Mouse (Mus musculus): ENCODE measurements around the gene Kalrn. TPM values are rescaled to one million over a fixed set of nuclear protein-coding genes. Genes with fewer than 3 reads are reported as not detected.
"Not testable (repeated sequence)": the region's sequence is repeated elsewhere in the genome, so short reads cannot be mapped to it uniquely, and the experiment has no call there.

Gene Kalrn
- total RNA-seq, 2 experiments from 2014 or later, result 1.1 TPM; not detected in 1

DNA sequence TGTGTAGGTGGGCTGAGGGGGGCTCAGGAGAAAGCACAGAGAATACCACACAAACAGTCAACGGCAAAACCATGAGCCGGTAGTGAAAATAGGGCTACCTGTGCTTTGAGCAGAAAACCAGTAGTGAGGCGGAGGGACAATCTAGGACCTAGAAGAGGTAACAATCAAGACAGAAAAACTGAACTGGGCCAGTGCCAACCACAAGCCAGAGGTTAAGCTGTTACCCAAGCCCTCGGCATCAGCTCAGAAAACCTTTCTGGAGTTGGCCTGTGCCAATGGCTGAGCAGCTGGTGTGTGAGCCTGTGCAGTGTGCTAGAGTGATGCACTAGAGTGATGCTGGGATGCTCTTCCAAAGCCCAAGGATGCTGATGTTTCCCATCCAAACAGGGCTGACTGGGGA is 248.2 kb downstream of the Kalrn start:
- no peak for ATAC-seq (replicated peaks; ENCODE audit: low FRiP score, poor library complexity, severe bottlenecking)

DNA sequence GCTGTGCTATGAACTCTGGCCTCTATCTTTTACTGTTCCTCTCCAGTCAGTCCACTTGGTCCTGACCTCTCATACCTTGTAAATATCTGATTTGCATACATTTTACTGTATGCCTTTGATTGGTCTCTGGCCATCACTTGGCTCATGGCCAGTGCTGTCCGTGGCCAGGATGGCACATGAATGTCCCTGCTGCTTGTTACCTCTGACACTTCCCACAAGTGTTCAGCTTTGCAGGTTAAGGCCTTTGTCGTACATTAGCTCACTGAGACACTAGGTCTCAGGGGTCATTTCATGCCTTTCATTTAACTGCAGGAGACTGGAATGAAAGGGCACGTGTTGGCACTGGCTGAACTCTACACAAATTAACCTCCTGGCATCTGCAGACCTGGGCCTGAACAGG is 248.6 kb downstream of the Kalrn start:
- no peak for ATAC-seq (replicated peaks; ENCODE audit: low FRiP score, poor library complexity, severe bottlenecking)

DNA sequence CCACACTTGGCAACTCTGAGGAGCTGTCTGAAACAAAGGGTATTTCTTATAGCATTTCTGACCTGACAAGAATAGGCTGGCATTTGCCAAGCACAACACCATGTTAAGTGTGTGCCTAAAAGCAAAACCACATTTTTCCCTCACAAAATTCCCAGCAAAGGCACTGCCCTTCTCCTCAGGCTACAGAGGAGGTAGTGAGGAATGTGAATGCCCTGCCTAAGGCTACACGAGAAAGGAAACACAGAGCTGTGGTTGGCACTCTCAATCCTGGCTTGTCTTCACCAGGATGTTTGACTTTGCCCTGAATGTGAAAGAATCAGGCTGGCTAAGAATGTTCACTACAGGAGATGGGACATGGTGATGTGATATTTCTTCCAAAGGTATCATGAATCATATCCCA is 249.8 kb downstream of the Kalrn start:
- no peak for ATAC-seq (replicated peaks; ENCODE audit: low FRiP score, poor library complexity, severe bottlenecking)

DNA sequence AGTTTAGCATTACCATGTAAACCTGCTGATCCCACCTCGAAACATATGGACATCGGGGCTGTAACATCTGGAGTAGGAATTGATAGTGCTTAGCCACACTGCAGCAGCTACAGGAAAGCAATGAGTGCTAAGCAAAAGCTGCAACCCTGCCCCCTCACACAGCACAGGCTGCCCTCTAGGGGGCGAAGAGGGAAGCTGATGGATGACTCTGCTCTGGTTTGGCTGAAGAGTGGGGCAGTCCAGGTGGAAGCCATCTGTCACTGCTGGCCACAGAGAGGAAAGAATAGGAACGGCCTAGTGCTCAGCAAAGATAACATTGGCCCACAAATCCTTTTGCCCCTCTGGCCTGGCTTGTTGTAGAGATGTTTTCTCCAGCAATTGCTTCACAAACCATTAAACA is 250.8 kb downstream of the Kalrn start:
- no peak for ATAC-seq (replicated peaks; ENCODE audit: low FRiP score, poor library complexity, severe bottlenecking)

- ATAC-seq (replicated peaks; ENCODE audit: low FRiP score, poor library complexity, severe bottlenecking), result no peak
Measured at GRCm38 (mm10) chr16:34321066-34321790, 252.1 kb downstream of the Kalrn start.

GRCm38 (mm10) chr16:34320023-34320800 is 253.1 kb downstream of the Kalrn start:
- no peak for ATAC-seq (replicated peaks; ENCODE audit: low FRiP score, poor library complexity, severe bottlenecking)

DNA sequence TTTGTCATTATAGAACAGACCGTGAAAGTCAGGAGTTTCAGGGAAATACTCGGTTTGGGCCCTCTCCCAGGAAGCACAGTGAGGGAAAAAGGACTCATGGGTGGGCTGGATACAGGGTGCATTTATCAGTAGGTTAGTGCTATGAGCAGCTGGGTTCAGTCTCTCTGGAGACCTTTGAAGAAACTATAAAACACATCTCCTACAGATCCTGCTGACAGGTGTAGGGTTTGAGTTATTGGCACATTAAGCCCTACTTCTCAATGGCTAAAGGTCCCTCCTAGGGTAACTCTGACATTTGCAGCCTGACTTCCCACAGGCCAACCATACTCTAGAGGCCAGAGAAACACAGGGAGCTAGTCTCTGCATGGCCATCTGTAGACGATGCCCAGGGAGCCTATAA is 256.2 kb downstream of the Kalrn start:
- ATAC-seq (replicated peaks; ENCODE audit: low FRiP score, poor library complexity, severe bottlenecking), result no peak

DNA sequence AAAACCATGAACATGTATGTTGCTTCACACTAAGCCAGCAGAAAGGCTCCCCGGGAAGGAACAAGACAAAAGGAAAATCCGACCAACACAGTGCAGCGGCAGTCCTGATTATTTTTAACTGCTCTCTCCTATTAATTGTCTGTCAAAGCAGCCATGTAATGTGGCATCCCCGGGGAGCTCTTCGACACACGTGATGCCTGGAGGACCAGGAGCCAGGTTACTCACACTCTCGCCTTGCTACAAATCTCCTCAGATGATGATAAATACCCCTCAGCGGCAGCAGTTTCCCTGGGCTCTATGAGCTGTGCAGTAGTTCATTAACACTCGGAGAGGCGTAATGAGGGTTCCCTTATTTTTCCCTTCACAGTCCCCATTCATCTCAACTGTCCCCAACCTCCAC is 257.1 kb downstream of the Kalrn start:
- ATAC-seq (replicated peaks; ENCODE audit: low FRiP score, poor library complexity, severe bottlenecking), result no peak

- no peak for ATAC-seq (replicated peaks; ENCODE audit: low FRiP score, poor library complexity, severe bottlenecking)
Measured at GRCm38 (mm10) chr16:34314071-34314470, 259.3 kb downstream of the Kalrn start.

- no peak for ATAC-seq (replicated peaks; ENCODE audit: low FRiP score, poor library complexity, severe bottlenecking)
Measured at GRCm38 (mm10) chr16:34311577-34311976, 261.8 kb downstream of the Kalrn start.

- no peak for ATAC-seq (replicated peaks; ENCODE audit: low FRiP score, poor library complexity, severe bottlenecking)
Measured at GRCm38 (mm10) chr16:34310363-34310762, 263.0 kb downstream of the Kalrn start.

DNA sequence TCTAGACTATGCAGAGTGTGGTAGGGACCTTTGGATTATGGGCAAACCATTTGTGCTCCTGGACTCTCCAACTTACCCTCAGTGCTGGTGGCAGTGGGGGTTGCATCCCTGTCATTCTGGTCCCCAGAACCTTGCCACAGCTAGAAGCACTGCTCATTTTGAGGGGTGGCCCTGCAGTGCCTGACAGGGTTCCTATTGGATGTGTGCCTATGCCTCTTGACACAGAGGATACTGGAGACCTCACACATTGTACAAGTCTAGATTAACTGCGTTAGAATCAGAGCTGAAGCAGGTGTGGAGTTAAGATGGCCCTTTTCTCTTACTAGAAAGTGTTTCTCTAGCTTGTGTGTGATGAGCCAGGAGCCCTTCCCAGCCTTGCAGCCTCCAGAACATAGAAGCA is 265.0 kb downstream of the Kalrn start:
- ATAC-seq (replicated peaks; ENCODE audit: low FRiP score, poor library complexity, severe bottlenecking), result no peak

- 0 out of 2 replicates have a peak, but pooled peaks have one; percentile 40 for ATAC-seq (replicated peaks; ENCODE audit: low FRiP score, poor library complexity, severe bottlenecking)
Measured at GRCm38 (mm10) chr16:34307458-34307857, 265.9 kb downstream of the Kalrn start.

DNA sequence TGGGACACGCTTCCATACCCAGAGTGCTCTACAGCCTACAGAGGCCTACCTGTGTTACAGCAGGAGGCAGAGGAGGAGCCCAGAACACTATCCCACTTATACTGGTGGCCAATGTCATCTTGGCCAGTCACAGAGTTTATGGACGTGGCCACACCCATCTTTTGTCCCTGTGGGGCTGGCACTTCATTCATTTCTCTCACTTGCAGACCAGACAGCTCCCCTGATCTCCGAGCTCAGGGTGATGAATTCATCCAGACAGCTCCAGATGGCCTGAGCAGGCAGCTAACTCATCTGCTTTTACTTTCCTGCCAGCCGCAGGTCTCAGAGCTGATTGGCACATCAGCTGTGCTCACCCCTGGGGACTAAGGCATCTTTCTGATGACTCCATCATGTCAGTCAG is 267.7 kb downstream of the Kalrn start:
- no peak for ATAC-seq (replicated peaks; ENCODE audit: low FRiP score, poor library complexity, severe bottlenecking)

- ATAC-seq (replicated peaks; ENCODE audit: low FRiP score, poor library complexity, severe bottlenecking), result not testable (repeated sequence)
Measured at GRCm38 (mm10) chr16:34303818-34304217, 269.5 kb downstream of the Kalrn start.

GRCm38 (mm10) chr16:34302503-34302902 is 270.8 kb downstream of the Kalrn start:
- no peak for ATAC-seq (replicated peaks; ENCODE audit: low FRiP score, poor library complexity, severe bottlenecking)

GRCm38 (mm10) chr16:34302063-34302462 is 271.3 kb downstream of the Kalrn start:
- ATAC-seq (replicated peaks; ENCODE audit: low FRiP score, poor library complexity, severe bottlenecking), result no peak

GRCm38 (mm10) chr16:34299226-34299625 is 274.1 kb downstream of the Kalrn start:
- no peak for ATAC-seq (replicated peaks; ENCODE audit: low FRiP score, poor library complexity, severe bottlenecking)

DNA sequence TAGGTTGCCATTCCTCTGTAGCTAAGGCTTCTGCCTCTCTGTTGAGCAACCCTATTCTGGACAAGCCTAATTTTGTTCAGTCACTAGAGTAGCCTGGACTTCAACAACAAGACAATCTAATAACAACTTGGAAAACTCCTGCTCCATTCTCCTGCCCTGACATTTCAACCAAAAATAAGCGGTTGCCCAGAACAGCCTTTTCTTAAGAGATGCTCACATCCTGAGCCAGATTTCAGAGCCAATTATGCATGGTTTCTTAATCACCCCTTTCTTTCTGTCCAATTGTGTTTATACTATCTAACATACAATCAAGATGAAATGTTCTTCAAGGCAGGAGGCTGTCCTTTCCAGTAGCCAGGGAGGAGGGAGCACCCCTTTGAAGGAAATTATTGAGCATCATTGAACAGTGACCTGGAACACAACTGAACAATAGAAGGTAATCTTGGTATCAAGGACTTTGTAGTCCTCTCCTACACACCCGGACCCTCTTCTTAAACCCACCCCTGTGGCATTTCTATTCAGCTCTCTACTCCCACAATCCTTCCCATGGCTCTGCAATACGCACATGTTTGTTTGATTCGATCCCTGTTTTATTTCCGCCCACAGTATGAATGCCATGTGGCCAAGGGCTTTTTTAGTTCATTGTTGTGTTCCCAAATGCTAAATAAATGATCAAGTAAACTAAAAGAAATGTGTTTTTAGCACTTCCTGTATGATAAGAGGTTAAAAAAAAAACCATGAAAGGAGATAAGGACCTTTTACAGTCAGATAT is 275.2 kb downstream of the Kalrn start:
- no peak for ATAC-seq (replicated peaks; ENCODE audit: low FRiP score, poor library complexity, severe bottlenecking)

GRCm38 (mm10) chr16:34294568-34294967 is 278.8 kb downstream of the Kalrn start:
- ATAC-seq (replicated peaks; ENCODE audit: low FRiP score, poor library complexity, severe bottlenecking), result no peak

GRCm38 (mm10) chr16:34293675-34294074 is 279.7 kb downstream of the Kalrn start:
- no peak for ATAC-seq (replicated peaks; ENCODE audit: low FRiP score, poor library complexity, severe bottlenecking)

Measured in erythroid progenitor cell, adult 5-6 weeks (primary cell).